Mouse (Mus musculus): Measurements from ENCODE around the gene Grip1. TPM values are rescaled to one million over a fixed set of nuclear protein-coding genes. Genes with fewer than 3 reads are reported as not detected.
A peak's percentile ranks its signal among the peaks of the same experiment; 100 is the strongest.

Grip1 gene
- total RNA-seq, 2 experiments from 2014 or later: not detected

DNA sequence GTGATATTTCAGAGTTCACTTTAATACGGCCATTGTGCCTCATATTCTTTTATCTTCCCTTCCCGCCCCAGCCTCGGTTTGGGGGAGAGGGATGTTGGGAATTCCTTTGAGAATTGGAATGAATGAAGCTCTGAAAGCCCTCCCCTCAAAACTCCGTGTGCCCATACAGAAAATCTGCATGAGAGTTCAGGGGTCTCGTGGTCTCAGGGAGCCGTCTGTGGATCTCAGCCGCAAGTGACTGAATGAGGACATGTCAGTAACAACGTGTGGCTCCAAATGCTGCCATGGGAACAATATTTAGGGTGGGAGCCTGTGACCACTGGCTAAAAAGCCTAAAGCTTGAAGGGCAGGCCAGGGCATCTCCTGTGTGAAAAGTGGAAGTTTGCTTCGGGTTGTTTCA is 91.1 kb downstream of the Grip1 start:
- no peak for ATAC-seq (replicated peaks; ENCODE audit: low FRiP score, low TSS enrichment, poor library complexity, severe bottlenecking)

DNA sequence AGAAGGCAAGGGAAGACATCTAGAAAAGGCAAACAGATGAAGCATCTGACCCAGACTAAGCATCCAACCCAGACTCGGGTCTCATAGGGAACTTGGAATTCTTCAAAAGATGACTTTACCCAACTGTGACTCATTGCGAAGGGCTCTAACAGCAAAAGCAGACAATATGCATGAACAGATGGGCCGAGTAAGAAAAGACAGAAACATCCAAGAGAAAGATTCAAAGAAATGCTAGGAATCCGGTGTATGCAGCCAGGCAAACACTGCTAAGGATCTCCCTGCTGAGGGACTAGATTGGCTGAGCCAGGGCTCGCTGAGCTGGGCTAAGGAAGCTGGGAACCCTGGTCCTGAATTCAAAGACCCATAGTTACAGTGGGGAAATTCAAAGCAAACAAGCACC is 94.2 kb downstream of the Grip1 start:
- no peak for ATAC-seq (replicated peaks; ENCODE audit: low FRiP score, low TSS enrichment, poor library complexity, severe bottlenecking)

DNA sequence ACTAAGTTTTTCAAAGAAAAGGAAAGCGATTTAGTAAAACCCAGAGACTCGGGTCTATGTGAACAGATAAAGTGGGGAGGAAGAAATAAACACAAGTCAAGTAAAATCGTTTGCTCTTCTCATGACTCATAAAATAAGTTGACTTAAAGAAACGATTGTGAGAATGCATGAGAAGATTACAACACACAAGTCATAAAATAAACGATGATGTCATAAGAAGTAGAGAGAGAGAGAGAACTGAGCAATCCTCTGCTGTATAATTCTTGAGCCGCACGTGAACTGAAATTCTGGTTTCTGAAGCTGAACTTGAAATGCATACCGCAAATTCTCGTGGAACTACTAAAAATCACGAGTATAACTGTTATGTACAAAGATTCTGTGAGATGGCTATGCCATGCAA is 95.1 kb downstream of the Grip1 start:
- ATAC-seq (replicated peaks; ENCODE audit: low FRiP score, low TSS enrichment, poor library complexity, severe bottlenecking): no peak

DNA sequence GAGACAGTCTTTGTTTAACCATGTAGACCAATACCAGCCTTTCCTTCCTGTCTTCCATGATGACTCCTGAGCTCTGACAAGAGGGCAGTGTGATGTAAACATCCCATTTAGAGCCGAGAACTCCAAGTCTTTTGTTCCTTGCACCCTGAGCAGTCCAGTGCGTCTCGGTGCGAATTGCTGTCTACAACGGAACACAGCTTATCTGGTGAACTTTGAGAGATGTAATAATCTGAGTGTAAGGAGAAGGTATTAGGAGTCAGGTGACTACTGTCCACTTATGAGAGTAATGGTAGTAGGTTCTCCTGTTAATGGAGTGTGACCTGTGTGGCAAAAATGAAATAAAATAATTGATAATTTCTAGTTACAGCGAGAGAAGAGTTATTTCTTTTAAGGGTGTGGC is 97.0 kb downstream of the Grip1 start:
- ATAC-seq (replicated peaks; ENCODE audit: low FRiP score, low TSS enrichment, poor library complexity, severe bottlenecking): no peak

DNA sequence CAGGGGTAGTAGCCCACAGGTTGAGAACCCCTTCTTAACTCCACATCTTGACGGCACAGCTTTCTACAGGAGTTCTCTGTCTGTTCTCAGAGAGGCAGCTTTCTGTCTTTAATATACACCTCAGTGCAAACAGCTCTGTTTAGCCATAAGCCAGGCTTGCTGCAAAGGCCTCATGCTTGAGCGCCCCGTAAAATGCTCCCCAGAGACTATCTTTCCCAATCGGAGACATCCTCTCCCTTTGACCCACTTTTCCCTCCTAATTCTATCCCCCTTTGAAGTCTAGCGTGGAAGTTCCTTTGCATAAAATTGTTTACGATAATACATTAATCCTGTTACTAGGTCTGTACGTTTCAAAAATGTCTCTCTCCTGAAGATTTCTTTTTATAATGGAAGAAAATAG is 102.7 kb downstream of the Grip1 start:
- no peak for ATAC-seq (replicated peaks; ENCODE audit: low FRiP score, low TSS enrichment, poor library complexity, severe bottlenecking)

DNA sequence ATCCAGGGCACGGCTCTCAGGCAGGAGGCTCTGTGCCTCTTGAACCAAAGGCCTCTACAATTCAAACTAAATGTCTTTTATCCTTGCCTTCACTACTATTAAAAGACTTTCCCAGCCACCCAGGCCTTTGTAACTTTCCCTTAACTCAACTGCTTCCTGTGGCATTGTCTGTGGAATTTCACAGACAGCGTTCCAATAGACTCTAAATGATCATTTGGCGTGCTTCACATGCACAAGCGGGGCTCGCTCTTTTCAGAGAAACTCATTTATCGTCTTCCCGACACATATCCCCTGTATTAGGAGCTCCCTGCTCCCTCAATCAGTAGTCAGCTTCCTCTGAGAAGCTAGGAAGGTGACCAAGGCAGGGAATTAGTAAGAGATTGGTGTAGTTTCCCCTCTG is 104.8 kb downstream of the Grip1 start:
- no peak for ATAC-seq (replicated peaks; ENCODE audit: low FRiP score, low TSS enrichment, poor library complexity, severe bottlenecking)

DNA sequence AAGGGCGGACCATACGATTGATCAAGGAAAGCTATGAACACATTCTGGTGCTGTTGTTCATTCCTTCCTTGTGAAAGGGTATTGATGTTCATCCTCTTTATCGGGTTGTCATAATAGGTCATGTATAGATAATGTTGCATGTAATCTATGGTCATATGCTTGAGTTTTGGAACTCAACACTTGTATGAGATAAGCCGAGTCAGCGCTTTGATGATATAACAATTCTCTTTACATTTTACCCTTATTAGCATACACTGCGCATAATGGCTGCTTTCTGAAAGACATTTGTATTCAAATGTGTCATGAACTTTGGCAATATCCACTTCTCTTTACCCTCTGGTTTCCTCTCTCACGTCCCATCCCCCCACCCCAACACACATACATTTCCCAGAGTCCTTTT is 111.2 kb downstream of the Grip1 start:
- no peak for ATAC-seq (replicated peaks; ENCODE audit: low FRiP score, low TSS enrichment, poor library complexity, severe bottlenecking)

DNA sequence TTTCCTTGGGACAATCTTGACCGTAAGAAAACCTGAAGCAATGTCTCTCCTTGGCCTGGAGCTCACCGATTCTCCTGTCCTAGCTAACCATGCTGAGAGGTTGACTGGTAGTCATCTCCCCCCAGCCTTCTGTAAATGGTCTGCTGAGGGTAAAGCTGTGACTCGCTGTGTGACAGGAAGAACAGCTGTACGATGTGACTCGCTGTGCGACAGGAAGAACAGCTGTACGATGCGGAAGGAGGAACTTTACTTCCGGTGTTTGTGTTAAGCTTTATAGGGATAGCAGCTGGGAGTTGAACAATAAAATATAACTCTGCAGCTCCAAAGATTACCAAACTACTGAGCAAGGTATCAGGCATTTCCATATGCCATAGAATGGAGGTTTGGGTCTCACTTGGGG is 119.5 kb downstream of the Grip1 start:
- ATAC-seq (replicated peaks; ENCODE audit: low FRiP score, low TSS enrichment, poor library complexity, severe bottlenecking): no peak

DNA sequence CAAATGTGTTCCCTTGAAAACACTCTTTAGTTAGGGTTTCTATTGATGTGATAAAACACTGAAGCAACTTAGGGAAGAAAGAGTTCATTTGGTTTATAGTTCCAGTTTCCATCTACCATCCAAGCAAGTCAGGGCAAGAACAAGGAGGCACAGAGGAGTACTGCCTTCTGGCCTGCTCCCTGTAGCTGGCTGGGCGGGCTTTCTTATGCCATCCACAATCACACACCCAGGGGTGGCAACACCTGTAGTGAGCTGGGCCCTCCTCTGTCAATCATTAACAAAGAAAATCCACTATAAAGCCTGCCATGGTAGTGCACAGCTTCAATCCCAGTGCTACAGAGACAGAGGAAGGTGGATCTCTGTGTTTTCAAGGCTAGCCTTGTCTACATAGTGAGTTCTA is 122.2 kb downstream of the Grip1 start:
- no peak for ATAC-seq (replicated peaks; ENCODE audit: low FRiP score, low TSS enrichment, poor library complexity, severe bottlenecking)

DNA sequence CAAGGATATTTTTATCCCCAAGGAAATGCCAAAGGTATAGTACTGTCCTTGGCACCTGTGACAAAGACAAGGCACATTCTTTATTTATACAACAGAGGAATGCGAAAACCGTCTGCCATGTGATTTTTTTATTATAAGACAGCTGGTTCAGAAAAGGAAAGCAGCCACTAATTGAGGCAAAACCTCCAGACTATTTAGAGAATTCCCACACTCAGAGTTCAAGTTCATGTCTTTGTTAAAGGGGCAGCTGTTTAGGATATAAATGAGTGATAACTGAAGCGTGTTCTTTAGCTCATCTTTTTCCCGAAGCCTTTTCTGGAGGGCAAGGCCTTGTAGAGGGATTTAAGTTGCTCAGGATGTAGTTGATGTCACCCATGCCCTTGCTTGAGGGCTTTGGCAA is 126.4 kb downstream of the Grip1 start:
- ATAC-seq (replicated peaks; ENCODE audit: low FRiP score, low TSS enrichment, poor library complexity, severe bottlenecking): no peak

DNA sequence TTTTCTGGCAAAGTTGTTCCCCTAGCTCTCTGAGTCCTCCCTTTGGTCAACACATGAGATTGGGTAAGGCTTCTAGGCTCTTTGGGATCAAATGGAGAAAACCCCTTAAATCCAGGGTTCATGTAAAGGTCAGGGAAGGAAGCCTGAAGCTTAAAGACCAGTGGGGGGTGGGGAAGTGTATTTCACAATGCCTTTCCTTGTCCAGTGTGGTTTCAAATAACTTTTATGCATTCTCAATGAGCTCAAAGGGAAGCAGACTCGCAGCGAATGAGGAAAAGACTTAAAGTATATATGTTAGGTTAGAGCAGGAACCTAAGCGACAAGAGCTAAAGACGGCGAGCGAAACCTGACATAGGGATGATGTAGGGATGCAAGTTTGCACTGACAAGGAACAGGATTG is 131.0 kb downstream of the Grip1 start:
- no peak for ATAC-seq (replicated peaks; ENCODE audit: low FRiP score, low TSS enrichment, poor library complexity, severe bottlenecking)

DNA sequence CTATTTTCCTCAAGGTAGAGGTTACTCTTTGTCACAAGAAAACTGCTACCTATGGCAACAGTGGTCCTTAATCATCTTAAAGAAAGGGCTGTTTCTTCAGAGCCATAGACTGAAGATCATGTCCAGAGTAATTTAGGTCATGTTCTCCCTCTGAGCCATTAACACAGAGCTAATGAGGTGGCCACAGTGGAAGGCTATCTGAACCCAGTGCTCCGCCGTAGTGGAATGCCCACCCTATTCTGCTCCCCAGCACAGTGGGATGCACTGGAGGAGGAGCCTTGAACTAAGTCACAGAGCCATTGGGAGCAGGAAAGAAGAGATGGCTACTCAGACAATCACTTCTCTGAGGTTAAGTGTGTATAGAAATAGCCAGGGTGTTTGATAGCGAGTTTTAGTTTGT is 133.3 kb downstream of the Grip1 start:
- ATAC-seq (replicated peaks; ENCODE audit: low FRiP score, low TSS enrichment, poor library complexity, severe bottlenecking): no peak

DNA sequence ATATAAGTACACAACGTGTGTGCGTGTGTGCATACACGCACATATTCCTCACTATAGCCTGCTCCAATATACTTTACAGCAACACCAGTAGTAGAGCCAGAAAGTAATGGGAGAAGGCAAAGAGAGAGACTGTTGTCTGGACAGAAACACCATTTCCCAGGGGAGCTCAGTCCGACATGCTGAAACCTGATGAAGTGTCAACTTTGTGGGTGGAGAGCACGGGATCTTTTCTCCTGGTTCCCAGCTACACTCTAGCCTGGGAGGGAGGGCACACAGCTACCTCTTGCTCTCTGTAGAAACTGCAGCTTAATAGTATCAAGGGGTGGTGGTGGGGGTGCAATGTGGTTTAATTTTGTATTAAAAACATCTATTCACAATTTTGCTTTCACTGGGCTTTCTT is 143.2 kb downstream of the Grip1 start:
- no peak for ATAC-seq (replicated peaks; ENCODE audit: low FRiP score, low TSS enrichment, poor library complexity, severe bottlenecking)

DNA sequence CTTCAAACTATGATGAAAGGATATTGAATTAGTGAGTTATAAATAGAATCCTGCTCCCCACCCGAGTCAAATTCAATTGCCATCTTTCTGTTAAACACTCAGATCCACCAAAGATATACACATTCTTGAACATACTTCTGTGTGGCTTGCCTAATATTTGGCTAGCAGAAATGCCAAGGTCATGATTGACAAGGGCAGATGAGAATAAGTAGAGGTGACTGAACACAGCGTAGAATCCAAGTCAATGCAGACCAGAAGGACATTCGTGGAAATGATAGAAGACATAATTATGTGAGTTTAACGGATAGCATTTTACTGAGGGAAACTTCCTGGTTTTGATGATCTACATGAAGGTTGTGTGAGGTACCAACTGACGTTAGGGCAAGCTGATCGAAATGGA is 153.9 kb downstream of the Grip1 start:
- no peak for ATAC-seq (replicated peaks; ENCODE audit: low FRiP score, low TSS enrichment, poor library complexity, severe bottlenecking)

DNA sequence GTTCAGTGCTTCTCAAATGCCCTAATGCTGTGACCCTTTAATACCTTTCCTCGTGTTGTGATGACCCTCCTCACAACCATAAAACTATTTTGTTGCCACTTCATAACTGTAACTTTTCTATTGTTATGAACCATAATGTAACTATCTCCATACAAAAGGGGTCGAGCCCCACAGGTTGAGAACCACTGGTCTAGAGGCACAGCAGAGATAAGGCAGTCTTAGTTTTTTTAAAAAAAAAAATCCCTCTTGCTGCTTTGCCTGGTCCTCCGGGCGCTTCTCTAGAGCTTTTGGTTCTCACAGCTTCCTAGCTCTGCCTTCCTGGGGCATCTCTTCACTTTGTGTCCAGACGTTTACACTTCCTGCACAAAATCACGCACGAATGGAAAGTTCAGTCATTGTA is 155.4 kb downstream of the Grip1 start:
- no peak for ATAC-seq (replicated peaks; ENCODE audit: low FRiP score, low TSS enrichment, poor library complexity, severe bottlenecking)

DNA sequence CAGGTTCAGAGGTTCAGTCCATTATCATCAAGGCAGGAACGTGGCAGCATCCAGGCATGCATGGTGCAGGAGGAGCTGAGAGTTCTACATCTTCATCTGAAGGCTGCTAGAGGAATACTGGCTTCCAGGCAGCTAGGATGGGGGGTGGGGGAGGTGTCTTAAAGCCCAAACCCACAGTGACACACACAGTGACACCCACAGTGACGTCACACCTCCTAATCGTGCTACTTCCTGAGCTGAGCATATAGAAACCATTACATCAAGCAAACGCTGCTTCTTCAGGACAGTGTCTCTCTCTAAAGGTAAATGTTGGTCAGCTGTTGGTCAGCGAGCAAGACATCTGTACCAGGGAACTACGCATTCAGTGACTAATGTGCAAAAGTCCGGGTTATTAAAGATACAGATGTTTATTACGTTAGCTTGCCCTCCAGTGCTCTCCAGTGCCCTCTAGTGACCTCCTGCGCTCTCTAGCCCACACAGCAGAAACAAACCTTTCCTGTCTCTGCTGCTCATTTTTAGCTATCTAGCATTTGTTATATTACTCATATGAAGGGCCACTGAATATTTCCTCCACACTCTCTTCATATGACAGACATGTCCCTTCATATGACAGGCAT is 156.8 kb downstream of the Grip1 start:
- ATAC-seq (replicated peaks; ENCODE audit: low FRiP score, low TSS enrichment, poor library complexity, severe bottlenecking): peak; percentile 82

DNA sequence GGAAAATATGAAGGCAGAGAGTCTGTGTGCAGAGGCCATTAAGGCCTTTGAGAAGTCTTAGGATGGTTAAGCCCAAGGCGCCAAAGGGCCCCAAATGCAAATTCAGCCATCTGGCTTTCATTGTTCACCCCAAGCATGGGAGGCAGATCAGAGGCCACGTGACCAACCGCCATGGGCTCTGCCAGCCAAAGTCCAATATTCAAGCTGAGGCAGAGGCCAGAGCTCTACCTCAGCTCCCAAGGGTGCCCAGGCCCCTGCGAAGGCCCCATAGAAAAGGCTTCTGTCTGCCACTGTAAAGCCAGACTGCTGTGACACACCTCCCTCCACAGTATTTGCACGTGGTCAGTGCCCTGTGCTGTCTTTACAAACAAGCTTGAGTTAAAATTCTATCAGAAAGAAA is 158.4 kb downstream of the Grip1 start:
- ATAC-seq (replicated peaks; ENCODE audit: low FRiP score, low TSS enrichment, poor library complexity, severe bottlenecking): no peak

DNA sequence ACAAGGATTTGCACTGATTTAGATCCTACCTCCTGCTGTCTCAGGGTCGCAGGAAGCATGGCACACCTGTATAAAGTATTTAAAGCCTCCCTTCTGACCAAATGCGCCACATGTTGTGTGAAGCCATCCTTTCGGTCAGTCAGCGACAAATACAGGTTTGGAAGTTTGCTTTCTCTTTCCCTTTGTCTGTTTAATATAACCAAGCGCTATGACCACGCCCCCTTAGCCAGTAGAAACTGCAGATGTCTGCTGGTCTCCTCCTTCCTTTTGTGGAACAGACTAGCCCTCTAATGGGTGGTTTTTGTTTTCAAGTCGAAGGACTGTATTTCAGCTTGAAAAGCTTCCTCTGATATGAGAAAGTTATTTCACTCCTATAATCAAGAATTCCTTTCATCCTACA is 161.1 kb downstream of the Grip1 start:
- ATAC-seq (replicated peaks; ENCODE audit: low FRiP score, low TSS enrichment, poor library complexity, severe bottlenecking): no peak

DNA sequence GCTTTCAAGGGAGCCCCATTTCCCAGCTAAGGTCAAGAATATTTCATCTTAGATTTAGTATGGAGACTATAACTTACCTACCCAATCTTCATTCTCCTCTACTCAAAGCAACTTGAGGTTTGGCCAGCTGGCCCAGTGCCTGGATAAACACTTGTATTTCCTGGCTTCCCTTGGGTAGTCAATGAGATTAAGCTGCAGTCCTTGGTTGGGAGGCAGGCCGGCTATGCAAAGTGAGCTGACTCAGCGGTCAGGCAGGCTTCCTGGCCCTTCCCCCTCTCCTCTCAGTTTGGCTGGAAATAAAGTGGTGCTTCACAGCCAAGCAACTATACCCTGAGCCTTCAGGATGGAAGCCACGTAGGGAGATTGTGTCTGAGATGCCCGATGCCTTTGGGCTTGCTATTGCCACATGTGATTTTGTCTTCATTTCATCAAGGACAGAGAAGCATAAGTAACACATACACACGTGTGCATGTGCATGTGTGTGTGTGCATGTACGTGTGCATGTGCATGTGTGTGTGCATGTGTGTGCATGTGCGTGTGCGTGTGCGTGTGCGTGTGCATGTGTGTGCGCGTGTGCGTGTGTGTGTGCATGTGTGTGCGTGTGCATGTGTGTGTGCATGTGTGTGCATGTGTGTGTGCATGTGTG is 161.7 kb downstream of the Grip1 start:
- no peak for ATAC-seq (replicated peaks; ENCODE audit: low FRiP score, low TSS enrichment, poor library complexity, severe bottlenecking)

DNA sequence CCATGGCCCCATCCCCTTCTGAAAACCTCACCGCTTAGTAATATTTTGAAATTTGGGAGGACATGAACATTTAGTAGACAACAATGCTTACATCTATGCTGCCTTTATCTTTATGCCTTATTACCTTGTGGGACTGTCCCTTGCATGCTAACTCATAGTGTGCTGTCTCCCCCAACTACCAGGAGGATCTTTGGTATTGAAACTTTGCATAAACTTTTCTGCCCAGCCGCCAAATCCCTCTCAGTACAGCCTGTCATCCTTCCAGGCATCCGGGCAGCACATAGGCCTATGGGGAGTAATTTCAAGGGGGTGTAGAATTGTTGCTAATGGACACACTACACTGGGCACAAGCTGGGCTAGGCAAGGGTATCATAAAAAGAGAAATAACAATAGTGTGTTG is 162.4 kb downstream of the Grip1 start:
- no peak for ATAC-seq (replicated peaks; ENCODE audit: low FRiP score, low TSS enrichment, poor library complexity, severe bottlenecking)

DNA sequence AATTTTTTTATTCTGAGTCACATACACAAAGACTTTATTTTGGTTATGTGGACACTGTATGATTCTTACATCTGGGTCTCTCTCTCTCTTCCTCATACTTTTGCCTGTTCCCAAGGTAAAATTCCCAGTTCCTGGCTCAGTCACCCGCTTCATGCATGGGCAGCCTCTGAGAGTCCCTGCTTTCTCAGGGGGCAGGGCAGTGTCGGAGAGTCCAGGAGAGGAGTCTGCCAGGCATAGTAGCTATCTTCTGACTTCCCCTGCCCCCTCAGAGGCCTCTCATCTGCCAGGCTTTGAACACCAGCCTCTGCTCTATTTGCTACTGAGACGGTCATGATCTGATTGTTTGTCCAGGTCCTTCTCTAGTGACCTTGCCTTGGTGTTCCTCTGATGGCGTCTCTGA is 175.0 kb downstream of the Grip1 start:
- ATAC-seq (replicated peaks; ENCODE audit: low FRiP score, low TSS enrichment, poor library complexity, severe bottlenecking): no peak

DNA sequence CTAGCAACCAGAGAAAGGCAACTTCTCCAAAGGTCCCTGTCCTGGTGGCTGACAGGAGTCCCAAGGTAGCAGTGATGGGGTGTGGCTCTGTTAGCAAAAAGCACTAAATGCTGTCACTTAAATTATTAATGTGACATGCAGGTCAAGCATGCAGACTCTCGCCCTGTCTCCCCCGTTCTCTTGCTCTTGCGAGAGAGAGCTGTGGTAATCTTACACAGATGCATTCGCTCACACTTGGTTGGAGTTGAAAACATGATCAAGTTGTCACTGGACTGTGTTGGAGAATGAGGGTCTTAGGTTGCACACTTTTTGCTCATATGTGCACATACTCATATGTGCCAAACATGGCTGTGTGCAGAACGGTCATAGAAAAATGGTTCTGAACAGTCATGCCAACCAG is 176.8 kb downstream of the Grip1 start:
- no peak for ATAC-seq (replicated peaks; ENCODE audit: low FRiP score, low TSS enrichment, poor library complexity, severe bottlenecking)
